In the genomic region with DNA sequence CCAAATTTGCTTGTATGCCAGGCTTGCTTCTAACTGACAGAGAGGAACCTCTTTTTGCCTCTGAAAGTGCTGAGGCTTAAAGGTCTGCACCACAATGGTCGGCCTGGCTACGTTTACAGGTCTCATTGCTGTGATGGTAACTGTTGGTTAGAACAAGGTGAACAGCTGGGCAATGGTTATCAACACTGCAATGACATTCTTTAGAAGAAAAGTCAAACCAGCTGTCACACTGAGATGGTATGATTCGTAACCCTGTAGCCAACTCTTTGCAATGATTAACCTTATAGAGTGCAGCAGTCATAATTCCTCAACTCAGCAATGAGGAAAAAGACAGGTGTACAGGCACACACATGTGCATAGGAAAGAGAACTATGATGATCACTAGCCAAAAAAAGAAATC, we compare ENCODE assay signal across 30 mouse cellular contexts. TPM values are rescaled to one million over a fixed set of nuclear protein-coding genes. Genes with fewer than 3 reads are reported as not detected.
DNase-seq lines count a peak whose midpoint lies in the region; ATAC-seq and TF ChIP-seq lines count a peak whose summit lies in the region.
"Had no signal": no experiment of that assay in that cellular context is flagged by ENCODE, and none has a peak within 500 bp of the region (broad histone marks: within the 10 kb centered on the region; RNA-seq: fewer than 3 reads in every experiment).

No protein-coding gene starts in this region.

- WGBS in kidney, adult 2 months: 52% methylated on average over 3 of the region's 3 CpGs
- WGBS in macrophage (ENCODE audit: missing documents): 89% methylated on average over 3 of the region's 3 CpGs

- no peak overlapping the region for H3K27ac ChIP-seq in kidney, adult 2 months (ENCODE audit: insufficient read depth, low read depth, low read length)
- H3K27ac ChIP-seq in CH12.LX (ENCODE audit: insufficient read depth, low read depth): peak overlapping the region; percentile 13; the same call in 1 of the 2 replicates
- peak overlapping the region; percentile 43; the same call in 1 of the 2 replicates for H3K27ac ChIP-seq in macrophage
- H3K27ac ChIP-seq: embryonic facial prominence, embryonic 10.5 days; embryonic facial prominence, embryonic 13.5 days; forebrain, embryonic 10.5 days; forebrain, embryonic 13.5 days; hindbrain, embryonic 10.5 days; hindbrain, embryonic 13.5 days; intestine, embryonic 15.5 days had no signal

- H3K9ac ChIP-seq in CH12.LX (ENCODE audit: insufficient read depth, low read depth): no peak overlapping the region
- H3K9ac ChIP-seq: embryonic facial prominence, embryonic 13.5 days; forebrain, embryonic 13.5 days; hindbrain, embryonic 13.5 days; intestine, embryonic 15.5 days had no signal

- no peak overlapping the region for H3K4me3 ChIP-seq in kidney, adult 2 months (ENCODE audit: insufficient read depth, low read depth, low read length)
- H3K4me3 ChIP-seq in CH12.LX (replicated peaks in 1 of 3; ENCODE audit: low read depth in 2 of 3, low read length in 2 of 3, poor library complexity in 1 of 3): no peak overlapping the region
- no peak overlapping the region for H3K4me3 ChIP-seq in macrophage (ENCODE audit: inconsistent target)
- H3K4me3 ChIP-seq: embryonic facial prominence, embryonic 10.5 days; embryonic facial prominence, embryonic 13.5 days; erythroblast, embryonic 14.5 days; forebrain, embryonic 10.5 days; forebrain, embryonic 13.5 days; hindbrain, embryonic 10.5 days; hindbrain, embryonic 13.5 days; intestine, embryonic 15.5 days had no signal

- no peak for ATAC-seq in erythroid progenitor cell, adult 5-6 weeks (replicated peaks; ENCODE audit: low FRiP score, poor library complexity, severe bottlenecking)
- ATAC-seq: CD4-positive, CD25-positive, alpha-beta regulatory T cell, adult 4 months; forebrain, embryonic 13.5 days; forebrain, embryonic 16.5 days; hindbrain, embryonic 16.5 days; intestine, embryonic 15.5 days; Patski had no signal

- H3K4me1 ChIP-seq in kidney, adult 2 months (ENCODE audit: control insufficient read depth, insufficient read depth, low read length): peaks cover 3% of the 10 kb centered on the region; the same call in 1 of the 2 replicates
- H3K4me1 ChIP-seq in CH12.LX (ENCODE audit: control insufficient read depth in 1 of 2, insufficient read depth in 2 of 2): peaks cover 10 to 48% of the 10 kb centered on the region in 2 experiments
- H3K4me1 ChIP-seq: embryonic facial prominence, embryonic 10.5 days; embryonic facial prominence, embryonic 13.5 days; forebrain, embryonic 10.5 days; forebrain, embryonic 13.5 days; hindbrain, embryonic 10.5 days; hindbrain, embryonic 13.5 days; intestine, embryonic 15.5 days had no signal

- dilution Hi-C loops in CH12.LX (cut with MboI; ENCODE audit: extremely low pct_ligation_motif_present, extremely low pct_unique_long_range_greater_than_20kb, low sequenced_read_pairs): no loop called here

- no peak for TF ChIP-seq CTCF in kidney, adult 2 months (conservative IDR thresholded peaks at IDR 0.05; ENCODE audit: insufficient read depth, insufficient read length, low read depth, low read length)
- no peak for TF ChIP-seq CTCF in CH12.LX (conservative IDR thresholded peaks at IDR 0.05 in 1 of 2, IDR thresholded peaks at IDR 0.05 in 1 of 2; ENCODE audit: low read depth in 2 of 2, low read length in 2 of 2)

- H3K9me3 ChIP-seq in CH12.LX (replicated peaks; ENCODE audit: low read length): no peaks in the 10 kb centered on the region
- H3K9me3 ChIP-seq: embryonic facial prominence, embryonic 10.5 days; embryonic facial prominence, embryonic 13.5 days; forebrain, embryonic 10.5 days; forebrain, embryonic 13.5 days; hindbrain, embryonic 10.5 days; hindbrain, embryonic 13.5 days; intestine, embryonic 15.5 days had no signal

- H3K27me3 ChIP-seq in kidney, adult 2 months (replicated peaks; ENCODE audit: control insufficient read depth, insufficient read depth, low read length): no peaks in the 10 kb centered on the region
- H3K27me3 ChIP-seq in CH12.LX (replicated peaks): no peaks in the 10 kb centered on the region
- H3K27me3 ChIP-seq: embryonic facial prominence, embryonic 13.5 days; forebrain, embryonic 13.5 days; hindbrain, embryonic 13.5 days; intestine, embryonic 15.5 days; Patski had no signal

- H3K79me2 ChIP-seq in CH12.LX (replicated peaks; ENCODE audit: control insufficient read depth, extremely low read depth, insufficient read depth, poor library complexity, severe bottlenecking) (no peaks in the 10 kb centered on the region), macrophage (ENCODE audit: inconsistent target) (no peaks in the 10 kb centered on the region)

- intact Hi-C loops in left cerebral cortex, postnatal 10 days (cut with DNase I): no loop called here

- in situ Hi-C loops in CH12.LX (cut with MboI; ENCODE audit: low pct_ligation_motif_present, low pct_unique_long_range_greater_than_20kb, low sequenced_read_pairs): no loop called here

- H3K36me3 ChIP-seq in kidney, adult 2 months (ENCODE audit: control insufficient read depth, insufficient read depth, low read length): no peaks in the 10 kb centered on the region
- H3K36me3 ChIP-seq in CH12.LX (replicated peaks in 1 of 2; ENCODE audit: control insufficient read depth in 1 of 2, insufficient read depth in 1 of 2, low read length in 1 of 2): peaks cover 30 to 69% of the 10 kb centered on the region in 2 experiments
- no peaks in the 10 kb centered on the region for H3K36me3 ChIP-seq in macrophage (ENCODE audit: inconsistent target)

- TF ChIP-seq POLR2A in kidney, adult 2 months (IDR thresholded peaks at IDR 0.05; ENCODE audit: low read depth, low read length): no peak
- no peak for TF ChIP-seq POLR2A in CH12.LX (IDR thresholded peaks at IDR 0.05; ENCODE audit: low read depth, low read length)

- H3K4me2 ChIP-seq in CH12.LX (ENCODE audit: insufficient read depth, low read depth, poor library complexity, severe bottlenecking): no peak overlapping the region
- H3K4me2 ChIP-seq: embryonic facial prominence, embryonic 13.5 days; forebrain, embryonic 13.5 days; heart, embryonic 11.5 days; hindbrain, embryonic 13.5 days; intestine, embryonic 15.5 days had no signal

- TF ChIP-seq EP300 in CH12.LX (IDR thresholded peaks at IDR 0.05; ENCODE audit: low read length): no peak

- TF ChIP-seq RAD21 in CH12.LX (IDR thresholded peaks at IDR 0.05; ENCODE audit: low read depth, low read length): no peak

- peak; percentile 2 for DNase-seq in kidney, adult 2 months
- DNase-seq in kidney, adult 11 months: no peak
- no peak for DNase-seq in CH12.LX (ENCODE audit: extremely low read depth)
- no peak for DNase-seq in left cerebral cortex, postnatal 10 days (ENCODE audit: extremely low spot score in 1 of 2, low spot score in 2 of 2)
- DNase-seq: adrenal gland, adult 8-10 months; adrenal gland, postnatal 25 days; B cell, adult 2 months; cerebellum, adult 11-12 months; cerebellum, adult 8-10 months; cerebellum, postnatal 10 days; cerebellum, postnatal 36 days; embryo, embryonic 11 days; gastrocnemius, postnatal 10 days; gastrocnemius, postnatal 36 days; heart, postnatal 36 days had no signal

TF ChIP-seq in CH12.LX, 34 proteins besides CTCF, POLR2A, EP300 and RAD21:
- TF ChIP-seq SMC3 (IDR thresholded peaks at IDR 0.05; ENCODE audit: low read depth, low read length): no peak
- no peak for TF ChIP-seq PAX5 (IDR thresholded peaks at IDR 0.05; ENCODE audit: low read length)
- TF ChIP-seq GABPA (IDR thresholded peaks at IDR 0.05; ENCODE audit: insufficient replicate concordance, low read depth, low read length): no peak
- TF ChIP-seq MAZ (IDR thresholded peaks at IDR 0.05; ENCODE audit: low read depth, low read length): no peak

RNA-seq across cellular contexts. Expression of gene Blm, which starts 38.3 kb away (rescaled TPM):
- 0.53 and 0.58 TPM in 2 replicates for polyA plus RNA-seq in kidney, adult 2 months (2012; rRNA removed)
- 24.1 and 25.6 TPM in 2 replicates for total RNA-seq in CH12.LX (2012; rRNA removed)
- total RNA-seq in CH12.LX (2014; rRNA removed): 36.4 and 41.4 TPM in 2 replicates
- 56.2 TPM in 2 replicates for polyA plus RNA-seq in CH12.LX (2012; ENCODE audit: insufficient read length, low read depth)
- 10 to 100 TPM in 24 of 26 experiments, 1 to 10 TPM in 2; 6.5 to 42.8 (median 27.5) TPM for total RNA-seq in macrophage (2018; cell fraction: chromatin; rRNA removed)
- 1 to 10 TPM; 2.1 to 5.1 (median 3.8) TPM for total RNA-seq in macrophage (2018; cell fraction: cytosol; rRNA removed)
- 10 to 100 TPM in 22 of 26 experiments, 1 to 10 TPM in 4; 7.3 to 52.8 (median 15.7) TPM for total RNA-seq in macrophage (2018; cell fraction: nucleus; rRNA removed)
- 2.5 to 9.1 TPM (median 7.2 TPM) in 3 replicates for polyA plus RNA-seq in macrophage (2018)
- total RNA-seq in erythroid progenitor cell, adult 5-6 weeks (2015; ENCODE audit: low replicate concordance): 276 and 327 TPM in 2 replicates
- total RNA-seq in erythroid progenitor cell, adult 5-6 weeks (2017; ENCODE audit: low replicate concordance): 196 and 224 TPM in 2 replicates
- total RNA-seq in left cerebral cortex, postnatal 10 days (2021): 1 to 10 TPM; 6.5 to 7.6 TPM

Comparison
In these comparisons a context has a peak if more than half of its experiments do, and no peak if none do; other contexts are left out.
1. RNA of gene Blm, which starts 38.3 kb away (total RNA-seq): 196 to 327 TPM in erythroid progenitor cell, adult 5-6 weeks; 24.1 to 41.4 TPM in CH12.LX and 6.5 to 7.6 TPM in left cerebral cortex, postnatal 10 days; every median in the first group is over 4 times any median in the second.